Mouse (Mus musculus): ENCODE measurements around the gene Ifnl3. TPM values are rescaled to one million over a fixed set of nuclear protein-coding genes. Genes with fewer than 3 reads are reported as not detected.
"Not testable (repeated sequence)": the region's sequence is repeated elsewhere in the genome, so short reads cannot be mapped to it uniquely, and the experiment has no call there.

The Ifnl3 gene
- total RNA-seq (2012; rRNA removed) (not detected in 2 replicates), polyA plus RNA-seq (2012; ENCODE audit: insufficient read depth in 1 of 2, insufficient read length in 2 of 2, low read depth in 1 of 2, low replicate concordance in 2 of 2, missing spikeins in 1 of 2) (not detected)

DNA sequence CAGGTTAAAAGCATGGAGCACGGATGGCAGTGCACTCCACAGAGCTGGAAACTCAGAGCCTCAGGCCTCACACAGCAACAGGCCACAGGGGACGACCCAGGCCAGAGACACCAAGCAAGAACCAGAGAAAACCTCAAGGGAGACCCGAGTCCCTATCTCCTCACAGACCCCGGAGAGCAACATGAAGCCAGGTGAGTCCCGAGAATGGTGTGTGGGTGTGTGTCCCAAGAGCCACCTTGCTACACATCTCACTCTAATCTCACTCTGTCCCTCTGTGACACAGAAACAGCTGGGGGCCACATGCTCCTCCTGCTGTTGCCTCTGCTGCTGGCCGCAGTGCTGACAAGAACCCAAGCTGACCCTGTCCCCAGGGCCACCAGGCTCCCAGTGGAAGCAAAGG is at the start of gene Ifnl3:
Gene Ifnl3, plus strand, starts transcription at position 301 of the 400 bp plus-strand sequence.
- not testable (repeated sequence) for H3K9me3 ChIP-seq (replicated peaks; ENCODE audit: insufficient read depth, low read length); H3K36me3 ChIP-seq (ENCODE audit: control insufficient read depth in 1 of 2, insufficient read depth in 2 of 2, low read length in 2 of 2); H3K4me1 ChIP-seq (ENCODE audit: control insufficient read depth in 1 of 2, insufficient read depth in 2 of 2, low read length in 2 of 2); H3K27ac ChIP-seq (ENCODE audit: control insufficient read depth, low read depth, low read length); DNase-seq (ENCODE audit: low read depth, low spot score); H3K4me3 ChIP-seq (ENCODE audit: control insufficient read depth in 1 of 2, insufficient read depth in 1 of 2, low read depth in 2 of 2, low read length in 2 of 2); H3K9ac ChIP-seq (ENCODE audit: control insufficient read depth, low read depth, low read length, poor library complexity, severe bottlenecking); H3K79me2 ChIP-seq (ENCODE audit: control insufficient read depth, insufficient read depth, low read length, poor library complexity); H3K27me3 ChIP-seq (ENCODE audit: control insufficient read depth in 1 of 2, insufficient read depth in 2 of 2, low read length in 2 of 2)

GRCm38 (mm10) chr7:28476191-28476590 is 46.4 kb upstream of the Ifnl3 start:
- TF ChIP-seq CTCF (IDR thresholded peaks at IDR 0.05 in 2 of 3, conservative IDR thresholded peaks at IDR 0.05 in 1 of 3; ENCODE audit: control insufficient read depth in 1 of 3, insufficient read depth in 1 of 3, low read depth in 2 of 3, low read length in 3 of 3, poor library complexity in 1 of 3, severe bottlenecking in 1 of 3) (peak; percentile 10 to 54 (median 32); a peak in 4 of 6 replicates), SMC3 (IDR thresholded peaks at IDR 0.05; ENCODE audit: low read depth, low read length) (peak; percentile 59), RAD21 (IDR thresholded peaks at IDR 0.05; ENCODE audit: low read depth, low read length) (peak; percentile 45), MXI1 (IDR thresholded peaks at IDR 0.05; ENCODE audit: low read depth, low read length) (no peak), POLR2A (IDR thresholded peaks at IDR 0.05; ENCODE audit: control insufficient read depth in 1 of 2, insufficient read depth in 1 of 2, low read depth in 1 of 2, low read length in 2 of 2, poor library complexity in 1 of 2) (no peak), JUND (IDR thresholded peaks at IDR 0.05; ENCODE audit: low read depth, low read length) (no peak), ZNF384 (IDR thresholded peaks at IDR 0.05; ENCODE audit: low read depth, low read length) (no peak), HCFC1 (IDR thresholded peaks at IDR 0.05; ENCODE audit: low read depth, low read length) (no peak), USF1 (IDR thresholded peaks at IDR 0.05; ENCODE audit: low read depth, low read length) (no peak), ZKSCAN1 (IDR thresholded peaks at IDR 0.05; ENCODE audit: low read depth, low read length) (no peak), ZC3H11A (IDR thresholded peaks at IDR 0.05; ENCODE audit: low read depth, low read length) (peak; percentile 27; the same call in 1 of the 2 replicates), POLR2AphosphoS5 (IDR thresholded peaks at IDR 0.05; ENCODE audit: borderline replicate concordance, low read depth, low read length) (no peak), TAL1 (IDR thresholded peaks at IDR 0.05; ENCODE audit: low read length) (no peak)
- H3K36me3 ChIP-seq (ENCODE audit: control insufficient read depth in 1 of 2, insufficient read depth in 2 of 2, low read length in 2 of 2) = no peaks in the 10 kb centered on the region
- H3K27ac ChIP-seq (ENCODE audit: control insufficient read depth, low read depth, low read length) = no peak overlapping the region
- no peaks in the 10 kb centered on the region for H3K79me2 ChIP-seq (ENCODE audit: control insufficient read depth, insufficient read depth, low read length, poor library complexity)
- H3K4me3 ChIP-seq (ENCODE audit: control insufficient read depth in 1 of 2, insufficient read depth in 1 of 2, low read depth in 2 of 2, low read length in 2 of 2) = no peak overlapping the region
- no peaks in the 10 kb centered on the region for H3K4me1 ChIP-seq (ENCODE audit: control insufficient read depth in 1 of 2, insufficient read depth in 2 of 2, low read length in 2 of 2)
- no peak overlapping the region for H3K9ac ChIP-seq (ENCODE audit: control insufficient read depth, low read depth, low read length, poor library complexity, severe bottlenecking)
- H3K9me3 ChIP-seq (replicated peaks; ENCODE audit: insufficient read depth, low read length) = no peaks in the 10 kb centered on the region
- H3K27me3 ChIP-seq (ENCODE audit: control insufficient read depth in 1 of 2, insufficient read depth in 2 of 2, low read length in 2 of 2) = no peaks in the 10 kb centered on the region
- DNase-seq (ENCODE audit: low read depth, low spot score) = peak; percentile 22

GRCm38 (mm10) chr7:28477363-28477762 is 45.3 kb upstream of the Ifnl3 start:
- Histone ChIP-seq H3K79me2 (ENCODE audit: control insufficient read depth, insufficient read depth, low read length, poor library complexity) (no peaks in the 10 kb centered on the region), H3K4me1 (ENCODE audit: control insufficient read depth in 1 of 2, insufficient read depth in 2 of 2, low read length in 2 of 2) (no peaks in the 10 kb centered on the region), H3K27ac (ENCODE audit: control insufficient read depth, low read depth, low read length) (no peak overlapping the region), H3K9ac (ENCODE audit: control insufficient read depth, low read depth, low read length, poor library complexity, severe bottlenecking) (no peak overlapping the region), H3K4me3 (ENCODE audit: control insufficient read depth in 1 of 2, insufficient read depth in 1 of 2, low read depth in 2 of 2, low read length in 2 of 2) (no peak overlapping the region), H3K36me3 (ENCODE audit: control insufficient read depth in 1 of 2, insufficient read depth in 2 of 2, low read length in 2 of 2) (no peaks in the 10 kb centered on the region), H3K9me3 (replicated peaks; ENCODE audit: insufficient read depth, low read length) (no peaks in the 10 kb centered on the region), H3K27me3 (ENCODE audit: control insufficient read depth in 1 of 2, insufficient read depth in 2 of 2, low read length in 2 of 2) (no peaks in the 10 kb centered on the region)
- DNase-seq (ENCODE audit: low read depth, low spot score) = no peak
- TF ChIP-seq MAFK (IDR thresholded peaks at IDR 0.05; ENCODE audit: borderline replicate concordance, low read depth, low read length) (no peak), RCOR1 (IDR thresholded peaks at IDR 0.05; ENCODE audit: low read depth, low read length) (no peak), SMC3 (IDR thresholded peaks at IDR 0.05; ENCODE audit: low read depth, low read length) (no peak), JUND (IDR thresholded peaks at IDR 0.05; ENCODE audit: low read depth, low read length) (no peak), GABPA (IDR thresholded peaks at IDR 0.05; ENCODE audit: low read depth, low read length) (no peak), EP300 (IDR thresholded peaks at IDR 0.05; ENCODE audit: low read depth in 1 of 2, low read length in 2 of 2) (no peak), MEF2A (IDR thresholded peaks at IDR 0.05; ENCODE audit: extremely low read depth, insufficient replicate concordance, low read depth, low read length, poor library complexity, severe bottlenecking) (no peak), ZMIZ1 (IDR thresholded peaks at IDR 0.05; ENCODE audit: low read depth, low read length) (no peak), RAD21 (IDR thresholded peaks at IDR 0.05; ENCODE audit: low read depth, low read length) (no peak), ETS1 (IDR thresholded peaks at IDR 0.05; ENCODE audit: low read depth, low read length) (no peak), TAL1 (IDR thresholded peaks at IDR 0.05; ENCODE audit: low read length) (no peak), E2F4 (IDR thresholded peaks at IDR 0.05; ENCODE audit: borderline replicate concordance, low read depth, low read length) (no peak), ZC3H11A (IDR thresholded peaks at IDR 0.05; ENCODE audit: low read depth, low read length) (no peak), USF2 (IDR thresholded peaks at IDR 0.05; ENCODE audit: borderline replicate concordance in 1 of 2, insufficient read depth in 1 of 2, low read depth in 1 of 2, low read length in 2 of 2) (no peak), BHLHE40 (IDR thresholded peaks at IDR 0.05; ENCODE audit: borderline replicate concordance, low read depth, low read length) (no peak), MYC (IDR thresholded peaks at IDR 0.05; ENCODE audit: low read depth, low read length) (no peak), TBP (IDR thresholded peaks at IDR 0.05; ENCODE audit: low read depth, low read length) (no peak)

Measured in MEL (cell line).